8 mouse cellular contexts compared by ENCODE assay signal in the genomic region with DNA sequence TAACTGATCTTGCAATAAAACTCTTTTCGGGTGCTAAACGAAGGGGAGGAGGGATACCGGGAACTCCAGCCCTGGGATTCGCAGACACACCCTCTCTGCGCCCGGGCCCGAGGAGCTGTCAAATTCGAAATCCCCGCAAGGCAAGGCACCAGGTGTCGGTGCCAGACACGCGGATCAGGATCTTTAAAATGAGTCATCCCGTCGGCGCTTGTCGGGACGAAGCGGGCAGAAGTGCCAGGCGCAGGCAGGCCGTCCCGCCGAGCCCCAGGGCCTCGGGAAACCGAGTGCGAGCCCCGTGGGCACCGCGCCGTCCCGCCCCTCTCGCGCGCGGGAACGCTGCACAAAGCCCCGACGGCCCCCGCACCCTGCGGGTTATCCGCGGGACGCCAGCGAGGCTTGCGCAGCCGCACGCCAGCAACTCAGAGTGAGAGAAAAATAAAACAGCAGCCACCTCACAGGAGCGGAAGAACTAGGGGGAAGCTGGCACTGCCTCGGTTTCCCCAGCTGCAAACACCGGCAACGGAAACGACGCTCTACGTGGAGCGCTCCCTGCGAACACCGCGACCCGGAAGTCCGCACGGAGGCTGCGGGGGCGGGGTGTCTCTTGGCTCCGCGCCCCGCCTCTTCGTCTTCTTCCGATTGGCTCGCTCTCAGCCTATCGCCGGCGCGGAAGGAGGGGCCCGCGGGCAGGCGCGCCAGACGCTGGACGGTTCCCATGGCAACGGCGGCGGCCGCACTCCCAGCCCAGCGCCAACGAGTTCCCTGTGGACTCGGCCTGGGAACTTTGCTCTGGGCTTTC. TPM values are rescaled to one million over a fixed set of nuclear protein-coding genes. Genes with fewer than 3 reads are reported as not detected.
DNase-seq lines count a peak whose midpoint lies in the region; ATAC-seq and TF ChIP-seq lines count a peak whose summit lies in the region.

A gene (minus strand): TSS at position 588 of the 799 bp plus-strand sequence.

- peak within 1 kb of the TSS; percentile 85 for H3K4me2 ChIP-seq in CH12.LX (ENCODE audit: insufficient read depth, low read depth, poor library complexity, severe bottlenecking)
- peak within 1 kb of the TSS; percentile 86 for H3K4me2 ChIP-seq in forebrain, embryonic 11.5 days (ENCODE audit: low read depth, low read length, severe bottlenecking)
- H3K4me2 ChIP-seq in heart, embryonic 16.5 days (ENCODE audit: low read depth, low read length): peak within 1 kb of the TSS; percentile 87
- peak within 1 kb of the TSS; percentile 94 for H3K4me2 ChIP-seq in liver, embryonic 15.5 days
- H3K4me2 ChIP-seq in neural tube, embryonic 12.5 days (replicated peaks): peak within 1 kb of the TSS; percentile 82

- peak; percentile 91 for TF ChIP-seq POLR2A in CH12.LX (IDR thresholded peaks at IDR 0.05; ENCODE audit: low read depth, low read length)

- H3K9me3 ChIP-seq in CH12.LX (replicated peaks; ENCODE audit: low read length): no peaks in the 10 kb centered on the region
- H3K9me3 ChIP-seq in forebrain, embryonic 11.5 days (ENCODE audit: control insufficient read depth, low read length): no peaks in the 10 kb centered on the region
- H3K9me3 ChIP-seq in heart, embryonic 16.5 days (replicated peaks; ENCODE audit: control insufficient read depth, low read length): no peaks in the 10 kb centered on the region
- H3K9me3 ChIP-seq in liver, embryonic 15.5 days (replicated peaks): no peaks in the 10 kb centered on the region
- no peaks in the 10 kb centered on the region for H3K9me3 ChIP-seq in neural tube, embryonic 12.5 days

- peaks cover 14 to 23% of the 10 kb centered on the region in 2 experiments for H3K36me3 ChIP-seq in CH12.LX (replicated peaks in 1 of 2; ENCODE audit: control insufficient read depth in 1 of 2, insufficient read depth in 1 of 2, low read length in 1 of 2)
- no peaks in the 10 kb centered on the region for H3K36me3 ChIP-seq in forebrain, embryonic 11.5 days (ENCODE audit: control insufficient read depth, insufficient read depth, low read length)
- no peaks in the 10 kb centered on the region for H3K36me3 ChIP-seq in heart, embryonic 16.5 days (ENCODE audit: control insufficient read depth, insufficient read depth)
- peaks cover 18% of the 10 kb centered on the region for H3K36me3 ChIP-seq in liver, embryonic 15.5 days (replicated peaks)
- H3K36me3 ChIP-seq in neural tube, embryonic 12.5 days: peaks cover 10% of the 10 kb centered on the region

- WGBS in forebrain, embryonic 11.5 days: under 1% methylated on average over 85 of the region's 85 CpGs
- WGBS in heart, embryonic 16.5 days: under 1% methylated on average over 85 of the region's 85 CpGs
- WGBS in liver, embryonic 15.5 days (ENCODE audit: insufficient replicate concordance): under 1% methylated on average over 85 of the region's 85 CpGs
- under 1% methylated on average over 76 of the region's 85 CpGs for WGBS in neural tube, embryonic 12.5 days

- in situ Hi-C loops in CH12.LX (cut with MboI; ENCODE audit: low pct_ligation_motif_present, low pct_unique_long_range_greater_than_20kb, low sequenced_read_pairs): no loop called here

- no peak within 1 kb of the TSS for H3K27ac ChIP-seq in CH12.LX (ENCODE audit: insufficient read depth, low read depth)
- H3K27ac ChIP-seq in forebrain, embryonic 11.5 days (ENCODE audit: low read depth, low read length): peak within 1 kb of the TSS; percentile 34; the same call in 1 of the 2 replicates
- peak within 1 kb of the TSS; percentile 43; the same call in 1 of the 2 replicates for H3K27ac ChIP-seq in heart, embryonic 16.5 days (ENCODE audit: low read length)
- H3K27ac ChIP-seq in liver, embryonic 15.5 days (replicated peaks): peak within 1 kb of the TSS; percentile 82
- peak within 1 kb of the TSS; percentile 29; the same call in 1 of the 2 replicates for H3K27ac ChIP-seq in neural tube, embryonic 12.5 days

- H3K4me1 ChIP-seq in CH12.LX (ENCODE audit: control insufficient read depth in 1 of 2, insufficient read depth in 2 of 2): peaks cover 2 to 20% of the 10 kb centered on the region in 2 experiments
- H3K4me1 ChIP-seq in forebrain, embryonic 11.5 days (replicated peaks; ENCODE audit: control insufficient read depth, insufficient read depth, low read length): peaks cover 2% of the 10 kb centered on the region; the same call in 1 of the 2 replicates
- 0 out of 2 replicates have a peak, but pooled peaks cover 2% of the 10 kb centered on the region for H3K4me1 ChIP-seq in heart, embryonic 16.5 days (ENCODE audit: control insufficient read depth, insufficient read depth, low read length)
- H3K4me1 ChIP-seq in liver, embryonic 15.5 days (replicated peaks): peaks cover 15% of the 10 kb centered on the region
- H3K4me1 ChIP-seq in neural tube, embryonic 12.5 days: peaks cover 4% of the 10 kb centered on the region; the same call in 1 of the 2 replicates

- no peak for TF ChIP-seq RAD21 in CH12.LX (IDR thresholded peaks at IDR 0.05; ENCODE audit: low read depth, low read length)

- H3K27me3 ChIP-seq in CH12.LX (replicated peaks): peaks cover 16% of the 10 kb centered on the region
- no peaks in the 10 kb centered on the region for H3K27me3 ChIP-seq in forebrain, embryonic 11.5 days (ENCODE audit: control insufficient read depth, insufficient read depth, low read length)
- H3K27me3 ChIP-seq in heart, embryonic 16.5 days (ENCODE audit: control insufficient read depth, insufficient read depth, low read length): 0 out of 2 replicates have a peak, but pooled peaks cover 3% of the 10 kb centered on the region
- peaks cover 12% of the 10 kb centered on the region for H3K27me3 ChIP-seq in liver, embryonic 15.5 days
- H3K27me3 ChIP-seq in neural tube, embryonic 12.5 days (replicated peaks): no peaks in the 10 kb centered on the region

- TF ChIP-seq EP300 in CH12.LX (IDR thresholded peaks at IDR 0.05; ENCODE audit: low read length): no peak

- H3K79me2 ChIP-seq in CH12.LX (replicated peaks; ENCODE audit: control insufficient read depth, extremely low read depth, insufficient read depth, poor library complexity, severe bottlenecking): no peaks in the 10 kb centered on the region; the same call in 1 of the 2 replicates

- peak; percentile 99 for ATAC-seq in forebrain, embryonic 11.5 days (replicated peaks; ENCODE audit: low FRiP score)
- peak; percentile 99 for ATAC-seq in heart, embryonic 16.5 days (replicated peaks; ENCODE audit: extremely low read depth, insufficient read depth, low FRiP score)
- peak; percentile 98 for ATAC-seq in liver, embryonic 15.5 days (ENCODE audit: insufficient read depth)
- ATAC-seq in neural tube, embryonic 12.5 days (ENCODE audit: low FRiP score, low read depth): peak; percentile 98

- peak within 1 kb of the TSS; percentile 78 to 87 (median 84) for H3K4me3 ChIP-seq in CH12.LX (replicated peaks in 1 of 3; ENCODE audit: low read depth in 2 of 3, low read length in 2 of 3, poor library complexity in 1 of 3)
- peak within 1 kb of the TSS; percentile 88 for H3K4me3 ChIP-seq in forebrain, embryonic 11.5 days (ENCODE audit: low read depth, low read length)
- H3K4me3 ChIP-seq in heart, embryonic 16.5 days (ENCODE audit: low read length): peak within 1 kb of the TSS; percentile 76
- peak within 1 kb of the TSS; percentile 95 for H3K4me3 ChIP-seq in liver, embryonic 15.5 days (replicated peaks)
- H3K4me3 ChIP-seq in neural tube, embryonic 12.5 days: peak within 1 kb of the TSS; percentile 66

- dilution Hi-C loops in CH12.LX (cut with MboI; ENCODE audit: extremely low pct_ligation_motif_present, extremely low pct_unique_long_range_greater_than_20kb, low sequenced_read_pairs): no loop called here

- no peak for TF ChIP-seq CTCF in CH12.LX (conservative IDR thresholded peaks at IDR 0.05 in 1 of 2, IDR thresholded peaks at IDR 0.05 in 1 of 2; ENCODE audit: low read depth in 2 of 2, low read length in 2 of 2)

- DNase-seq in CH12.LX (ENCODE audit: extremely low read depth): peak; percentile 94
- peak; percentile 89 for DNase-seq in c-Kit-positive CD71-positive TER-119-negative erythroid progenitor cells, embryonic 14.5 days (ENCODE audit: low read depth)
- DNase-seq in forebrain, embryonic 11.5 days (ENCODE audit: low spot score): peak; percentile 98
- peak; percentile 98 to 99 for DNase-seq in kidney, postnatal 36 days
- peak; percentile 82 for DNase-seq in telencephalon, adult 2 months (ENCODE audit: low read depth, low spot score)

- H3K9ac ChIP-seq in CH12.LX (ENCODE audit: insufficient read depth, low read depth): peak within 1 kb of the TSS; percentile 77
- peak within 1 kb of the TSS; percentile 88 for H3K9ac ChIP-seq in forebrain, embryonic 11.5 days (ENCODE audit: low read length)
- peak within 1 kb of the TSS; percentile 78 for H3K9ac ChIP-seq in heart, embryonic 16.5 days (ENCODE audit: low read length)
- peak within 1 kb of the TSS; percentile 84 for H3K9ac ChIP-seq in liver, embryonic 15.5 days
- H3K9ac ChIP-seq in neural tube, embryonic 12.5 days: peak within 1 kb of the TSS; percentile 71

TF ChIP-seq in CH12.LX, 34 proteins besides CTCF, POLR2A, EP300 and RAD21 (continues in another document):
- TF ChIP-seq USF2 (conservative IDR thresholded peaks at IDR 0.05; ENCODE audit: low read depth, low read length) (no peak), IRF4 (IDR thresholded peaks at IDR 0.05; ENCODE audit: low read depth, low read length) (peak; percentile 38; the same call in 1 of the 2 replicates), ZMIZ1 (IDR thresholded peaks at IDR 0.05; ENCODE audit: low read depth, low read length) (peak; percentile 65), TBP (conservative IDR thresholded peaks at IDR 0.05; ENCODE audit: low read depth, low read length) (0 out of 2 replicates have a peak, but pooled peaks have one; percentile 51), ELF1 (IDR thresholded peaks at IDR 0.05; ENCODE audit: low read depth, low read length) (peak; percentile 99), ZNF384 (IDR thresholded peaks at IDR 0.05; ENCODE audit: low read depth, low read length) (no peak), UBTF (IDR thresholded peaks at IDR 0.05; ENCODE audit: low read depth, low read length) (no peak), SMC3 (IDR thresholded peaks at IDR 0.05; ENCODE audit: low read depth, low read length) (no peak), KAT2A (IDR thresholded peaks at IDR 0.05; ENCODE audit: insufficient replicate concordance, low read length) (no peak; the same call in 1 of the 2 replicates), SIN3A (IDR thresholded peaks at IDR 0.05; ENCODE audit: low read length) (peak; percentile 91), ZKSCAN1 (IDR thresholded peaks at IDR 0.05; ENCODE audit: borderline replicate concordance, low read depth, low read length) (no peak), MYC (IDR thresholded peaks at IDR 0.05; ENCODE audit: low read depth, low read length) (no peak)

RNA-seq across cellular contexts. Expression of the gene that starts here (rescaled TPM):
- total RNA-seq in CH12.LX (2012; rRNA removed) (6.0 and 7.7 TPM in 2 replicates), CH12.LX (2014; rRNA removed) (9.8 and 10.8 TPM in 2 replicates)
- 6.6 and 7.4 TPM in 2 replicates for polyA plus RNA-seq in CH12.LX (2012; ENCODE audit: insufficient read length, low read depth)
- 29.8 and 33.8 TPM in 2 replicates for polyA plus RNA-seq in forebrain, embryonic 11.5 days (2014; fragmentation: Nextera tagmentation; extraction: Ambion mirVana)
- polyA plus RNA-seq in heart, embryonic 16.5 days (2015; fragmentation: Nextera tagmentation; extraction: Ambion mirVana): 9.8 and 10.4 TPM in 2 replicates
- polyA plus RNA-seq in liver, embryonic 15.5 days (2015; fragmentation: Nextera tagmentation; extraction: Ambion mirVana): 5.5 and 6.0 TPM in 2 replicates
- 23.3 and 24.4 TPM in 2 replicates for polyA plus RNA-seq in neural tube, embryonic 12.5 days (2016; fragmentation: Nextera tagmentation; extraction: Ambion mirVana)
